Mouse (Mus musculus) MEL-GATA-1-ER (cell line): ENCODE results near the gene Irs1.

ENCODE experiments used
- DNase-seq: peaks from one replicate; pipeline ENCODE4 v3.0.0-alpha.2; 2012; ENCODE audit warnings: low read depth; ENCODE audit errors: extremely low read depth

The Irs1 gene

GRCm38 (mm10) chr1:82257457-82257856 lies 33.8 kb downstream of the Irs1 start:
- no peak for DNase-seq

GRCm38 (mm10) chr1:82253789-82254445 lies 37.3 kb downstream of the Irs1 start:
- DNase-seq, result no peak

GRCm38 (mm10) chr1:82247221-82247951 lies 43.8 kb downstream of the Irs1 start:
- no peak for DNase-seq

GRCm38 (mm10) chr1:82245002-82245401 lies 46.2 kb downstream of the Irs1 start:
- DNase-seq, result no peak

GRCm38 (mm10) chr1:82243260-82243825 lies 47.9 kb downstream of the Irs1 start:
- no peak for DNase-seq

GRCm38 (mm10) chr1:82239409-82240201 lies 51.6 kb downstream of the Irs1 start:
- no peak for DNase-seq

GRCm38 (mm10) chr1:82238245-82238644 lies 53.0 kb downstream of the Irs1 start:
- no peak for DNase-seq

GRCm38 (mm10) chr1:82235455-82236104 lies 55.6 kb downstream of the Irs1 start:
- DNase-seq, result no peak

- DNase-seq, result no peak
These were observed 56.6 kb downstream of the Irs1 start for GRCm38 (mm10) chr1:82234616-82235015.

- DNase-seq, result no peak
These were observed 58.4 kb downstream of the Irs1 start, which contains the start of gene Gm9747 for GRCm38 (mm10) chr1:82232812-82233211. Gene Gm9747, plus strand, starts transcription at chr1:82233112.

GRCm38 (mm10) chr1:82228841-82229240 lies 62.4 kb downstream of the Irs1 start:
- no peak for DNase-seq

GRCm38 (mm10) chr1:82223042-82223795 lies 68.0 kb downstream of the Irs1 start:
- DNase-seq, result no peak

GRCm38 (mm10) chr1:82221462-82221861 lies 69.8 kb downstream of the Irs1 start:
- no peak for DNase-seq

- no peak for DNase-seq
These were observed 70.4 kb downstream of the Irs1 start for GRCm38 (mm10) chr1:82220673-82221396.

GRCm38 (mm10) chr1:82207511-82207910 lies 83.7 kb downstream of the Irs1 start:
- DNase-seq, result no peak

- no peak for DNase-seq
These were observed 90.6 kb downstream of the Irs1 start for GRCm38 (mm10) chr1:82200636-82201035.

GRCm38 (mm10) chr1:82199918-82200317 lies 91.3 kb downstream of the Irs1 start:
- DNase-seq, result no peak

GRCm38 (mm10) chr1:82191579-82191978 lies 99.6 kb downstream of the Irs1 start:
- DNase-seq, result no peak

GRCm38 (mm10) chr1:82189516-82189915 lies 101.7 kb downstream of the Irs1 start:
- DNase-seq, result no peak
